Mouse (Mus musculus) C2C12 (cell line): ENCODE measurements around the gene Sidt2. TPM values are rescaled to one million over a fixed set of nuclear protein-coding genes. Genes with fewer than 3 reads are reported as not detected.

Experiments used
- H3K27me3 ChIP-seq: one replicate; pipeline ENCODE4 v1.6.1; 2011; ENCODE audit not compliant: control insufficient read depth, insufficient read depth, insufficient read length
- H3K36me3 ChIP-seq: one replicate; pipeline ENCODE4 v1.6.1; 2011; ENCODE audit not compliant: control insufficient read depth, insufficient read depth
- H3K4me3 ChIP-seq: one replicate; pipeline ENCODE4 v1.5.1; 2011; ENCODE audit warnings: mild to moderate bottlenecking, control low read depth; ENCODE audit not compliant: poor library complexity, insufficient read depth, severe bottlenecking
- H3K79me2 ChIP-seq: one replicate; pipeline ENCODE4 v1.6.1; 2011; ENCODE audit not compliant: control insufficient read depth, insufficient read depth
- H3K79me3 ChIP-seq: one replicate; pipeline ENCODE4 v1.6.1; 2011; ENCODE audit warnings: low read depth, control low read depth
- H3ac ChIP-seq: one replicate; pipeline ENCODE3; 2011; ENCODE audit warnings: low read depth; ENCODE audit not compliant: control insufficient read depth, insufficient read length
- CEBPB ChIP-seq: IDR thresholded peaks from one replicate; pipeline ENCODE4 v1.6.1; 2011; ENCODE audit warnings: low read depth, mild to moderate bottlenecking, control low read depth, moderate library complexity
- CTCF ChIP-seq: IDR thresholded peaks from one replicate; pipeline ENCODE4 v1.5.1; 2011; ENCODE audit not compliant: control insufficient read depth, insufficient read depth, insufficient read length
- FOSL1 ChIP-seq: IDR thresholded peaks from one replicate; pipeline ENCODE4 v1.8.0; 2011; ENCODE audit warnings: mild to moderate bottlenecking, low read length; ENCODE audit not compliant: poor library complexity, insufficient read depth, severe bottlenecking
- MAX ChIP-seq: IDR thresholded peaks from one replicate; pipeline ENCODE4 v1.6.1; 2011; ENCODE audit warnings: mild to moderate bottlenecking, control low read depth
- MYOD1 ChIP-seq: IDR thresholded peaks from one replicate; pipeline ENCODE4 v1.6.1; 2011; ENCODE audit warnings: low read depth; ENCODE audit not compliant: control insufficient read depth, insufficient read length
- MYOG ChIP-seq: IDR thresholded peaks from one replicate; pipeline ENCODE4 v1.6.1; 2011; ENCODE audit not compliant: control insufficient read depth, insufficient read length; ENCODE audit errors: extremely low read depth
- USF1 ChIP-seq: IDR thresholded peaks from one replicate; pipeline ENCODE4 v1.6.1; 2011; ENCODE audit warnings: low read depth, mild to moderate bottlenecking, control low read depth, moderate library complexity
- polyA plus RNA-seq: library from polyadenylated mRNA; unstranded; fragments of >200 nt; fragmentation: generic; extraction: Trizol; gene quantifications from one replicate; pipeline ENCODE4 v1.2.1, GENCODE M21; 2012; ENCODE audit warnings: missing spikeins

The Sidt2 gene
- polyA plus RNA-seq, 1 experiment = 50.2 TPM

DNA sequence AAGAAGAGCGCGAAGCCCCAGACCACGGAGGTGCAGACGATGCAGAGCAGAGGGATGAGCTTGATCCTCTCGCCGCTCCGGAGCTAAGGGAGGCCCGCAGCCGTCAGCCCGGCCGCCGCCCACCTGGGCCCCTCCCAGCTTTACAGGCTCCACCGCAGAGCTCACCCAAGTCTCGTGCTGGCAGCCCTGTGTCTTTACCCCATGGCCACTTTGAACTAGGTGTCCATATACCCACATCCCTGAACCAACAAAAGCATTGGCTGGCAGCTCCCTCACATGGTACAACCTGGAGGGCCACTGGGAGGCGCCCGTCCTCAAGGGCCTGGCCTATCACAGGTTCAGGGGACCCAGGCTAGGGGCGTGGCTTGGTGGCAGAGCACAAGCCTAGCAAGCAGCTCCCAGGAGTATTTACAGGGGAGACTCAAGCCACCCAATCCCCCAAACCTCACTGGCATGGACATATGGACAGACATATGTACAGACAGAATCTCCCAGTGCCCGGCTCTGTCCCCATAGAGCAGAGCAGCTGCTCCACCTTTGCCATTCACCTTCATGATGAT is 13.6 kb downstream of the Sidt2 start:
- no peaks in the 10 kb centered on the region for H3K36me3 ChIP-seq

DNA sequence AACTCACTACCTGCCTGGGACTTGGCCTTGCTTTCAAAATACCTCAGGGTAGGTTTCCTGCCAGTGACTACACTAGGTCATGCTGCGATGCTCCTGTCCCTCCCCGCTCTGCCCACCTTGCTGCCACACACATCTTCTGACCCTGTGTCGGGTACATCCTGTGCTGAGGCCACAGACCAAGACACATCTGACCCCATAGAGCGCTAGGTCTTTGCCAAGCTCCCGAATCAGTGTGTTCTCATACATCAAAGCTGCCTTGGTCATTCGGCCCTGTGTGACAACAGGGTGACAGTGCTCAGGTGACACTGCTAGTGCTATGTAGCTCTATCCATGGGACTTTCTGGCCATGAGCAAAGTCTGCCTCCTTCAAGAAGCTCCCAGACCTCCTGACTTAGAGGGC is 15.3 kb downstream of the Sidt2 start:
- no peaks in the 10 kb centered on the region for H3K36me3 ChIP-seq

More for the DNA sequence above, 13.6 kb downstream of the Sidt2 start:
- no peaks in the 10 kb centered on the region for H3K79me3 ChIP-seq
- no peaks in the 10 kb centered on the region for H3K79me2 ChIP-seq
- H3ac ChIP-seq = no peak overlapping the region
- H3K4me3 ChIP-seq = no peak overlapping the region
- TF ChIP-seq MYOD1 = no peak
- no peak for TF ChIP-seq FOSL1
- H3K27me3 ChIP-seq = no peaks in the 10 kb centered on the region

DNA sequence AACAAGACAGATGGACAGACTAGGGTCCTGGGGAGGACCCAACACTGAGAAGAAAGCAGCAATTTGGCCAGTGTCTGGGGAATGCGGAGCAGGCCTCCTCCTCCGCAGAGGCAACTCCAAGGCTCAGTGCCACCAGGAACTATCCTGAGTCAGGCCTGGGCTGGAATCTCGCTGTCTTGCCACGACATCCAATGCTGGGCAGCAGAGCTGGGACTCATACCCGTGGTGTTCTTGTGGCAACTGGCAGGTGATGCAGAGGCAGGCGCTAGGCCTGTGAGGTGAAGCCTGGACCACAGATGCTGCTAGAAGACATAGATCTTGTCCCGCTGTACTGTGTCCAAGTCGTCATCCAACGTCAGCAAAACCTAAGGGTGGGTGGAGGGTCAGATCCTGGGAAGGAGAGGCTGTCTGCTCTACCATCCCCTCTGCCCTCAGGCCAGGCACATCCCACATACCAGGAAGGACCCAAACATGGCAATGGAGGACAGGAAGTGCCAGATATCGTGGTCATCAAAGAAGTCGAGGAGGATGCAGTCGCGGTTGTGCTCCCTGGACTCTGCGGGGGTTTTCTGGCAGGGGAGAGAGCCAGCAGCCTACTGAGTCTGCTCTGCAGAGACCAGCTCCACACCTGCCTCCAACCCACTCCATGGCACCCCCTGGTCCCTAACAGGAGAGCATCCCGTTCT is 16.0 kb downstream of the Sidt2 start:
- no peaks in the 10 kb centered on the region for H3K79me2 ChIP-seq
- H3K36me3 ChIP-seq = no peaks in the 10 kb centered on the region
- H3ac ChIP-seq = no peak overlapping the region
- no peak for TF ChIP-seq FOSL1
- TF ChIP-seq MYOG = no peak
- no peak for TF ChIP-seq CTCF
- TF ChIP-seq USF1 = no peak
- TF ChIP-seq CEBPB = no peak
- no peak for TF ChIP-seq MYOD1
- no peak for TF ChIP-seq MAX
- no peak overlapping the region for H3K4me3 ChIP-seq
- H3K27me3 ChIP-seq = no peaks in the 10 kb centered on the region
- no peaks in the 10 kb centered on the region for H3K79me3 ChIP-seq

More for the DNA sequence above, 15.3 kb downstream of the Sidt2 start:
- Histone ChIP-seq H3K27me3 (no peaks in the 10 kb centered on the region), H3K79me2 (no peaks in the 10 kb centered on the region), H3K79me3 (no peaks in the 10 kb centered on the region), H3K4me3 (no peak overlapping the region), H3ac (no peak overlapping the region)
- TF ChIP-seq MAX (no peak), MYOG (no peak), USF1 (no peak), CTCF (no peak), CEBPB (no peak), MYOD1 (no peak), FOSL1 (no peak)

DNA sequence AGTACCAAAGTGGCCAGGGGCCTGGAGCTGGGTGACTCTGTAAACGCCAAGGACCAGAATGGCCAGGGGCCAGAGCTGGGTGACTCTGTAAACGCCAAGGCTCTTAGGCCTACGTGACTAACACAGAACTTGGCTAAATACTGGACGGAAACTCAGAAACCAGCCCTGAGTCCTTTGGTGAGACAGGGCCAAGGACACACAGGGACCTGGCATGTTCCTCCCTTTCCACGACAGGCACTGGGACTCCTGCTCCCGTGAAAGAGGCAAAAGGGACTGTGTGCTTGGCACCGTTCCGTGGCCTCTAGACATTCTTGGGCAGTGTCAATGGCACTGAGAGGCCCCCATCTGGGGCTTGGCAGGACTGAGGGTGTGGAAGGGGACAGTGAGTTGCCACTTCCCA is 17.0 kb downstream of the Sidt2 start:
- Histone ChIP-seq H3K4me3 (no peak overlapping the region), H3K79me2 (no peaks in the 10 kb centered on the region), H3ac (no peak overlapping the region), H3K36me3 (no peaks in the 10 kb centered on the region), H3K79me3 (no peaks in the 10 kb centered on the region), H3K27me3 (no peaks in the 10 kb centered on the region)
- TF ChIP-seq MYOD1 = no peak
- no peak for TF ChIP-seq MAX
- no peak for TF ChIP-seq CTCF
- no peak for TF ChIP-seq MYOG
- TF ChIP-seq FOSL1 = no peak
- no peak for TF ChIP-seq USF1
- TF ChIP-seq CEBPB = no peak

DNA sequence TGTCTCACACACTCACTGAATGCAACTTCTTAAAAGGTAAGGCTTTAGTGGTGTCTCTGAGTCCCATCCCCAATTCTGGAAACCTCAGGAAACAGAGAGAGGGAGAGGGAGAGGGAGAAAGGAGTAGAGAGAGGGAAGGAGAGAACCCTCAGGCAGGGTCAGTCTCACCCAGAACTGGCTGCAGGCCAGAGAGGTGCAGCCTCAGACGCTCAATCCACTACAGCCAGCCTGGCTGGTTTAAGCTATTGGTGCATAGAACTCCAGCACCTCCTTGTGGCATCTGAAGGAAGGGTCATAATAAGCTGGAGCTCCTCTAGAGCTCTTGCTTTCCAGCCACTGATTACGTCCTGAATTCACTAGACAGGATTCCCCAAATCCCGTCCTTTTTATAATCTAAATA is 18.2 kb downstream of the Sidt2 start:
- H3K36me3 ChIP-seq = no peaks in the 10 kb centered on the region

DNA sequence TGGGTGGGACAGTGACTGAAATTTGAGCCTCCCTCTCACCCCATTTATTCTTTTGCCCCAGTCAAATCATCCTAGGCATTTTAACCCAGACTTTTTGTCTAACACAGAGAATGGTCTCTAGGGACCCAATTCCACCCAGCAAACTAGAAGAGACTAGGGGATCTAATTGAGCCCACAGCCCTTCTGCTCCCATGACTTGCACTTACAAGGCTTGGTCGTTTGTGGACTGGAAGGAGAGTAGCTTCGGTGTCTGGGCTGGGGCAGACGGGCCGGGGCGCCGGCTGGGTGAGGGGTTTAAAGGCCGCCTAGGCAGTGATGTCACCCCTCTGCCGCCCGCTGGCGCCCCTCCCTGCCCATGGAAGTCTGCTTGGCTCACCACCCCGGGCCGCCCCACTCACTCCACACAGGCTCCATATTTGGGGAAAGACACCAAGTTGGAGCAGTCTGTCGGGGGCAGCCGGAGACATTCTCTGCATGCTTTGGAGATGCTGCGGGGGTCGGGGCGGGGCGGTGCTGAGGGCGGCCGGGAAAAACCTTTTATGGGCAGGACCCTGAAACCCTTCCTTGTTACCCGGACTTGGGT is 19.3 kb downstream of the Sidt2 start, which contains the start of gene Tagln:
TSS of gene Tagln (minus strand) at position 431 of the 583 bp plus-strand sequence.
- peak within 1 kb of the TSS; percentile 18 for H3K4me3 ChIP-seq

More for the DNA sequence above, 18.2 kb downstream of the Sidt2 start:
- H3ac ChIP-seq = no peak overlapping the region
- no peaks in the 10 kb centered on the region for H3K79me2 ChIP-seq
- H3K27me3 ChIP-seq = no peaks in the 10 kb centered on the region
- H3K79me3 ChIP-seq = no peaks in the 10 kb centered on the region
- H3K4me3 ChIP-seq = no peak overlapping the region
- TF ChIP-seq FOSL1 (no peak), CTCF (peak; percentile 50)

More for the DNA sequence above, 19.3 kb downstream of the Sidt2 start, which contains the start of gene Tagln:
- Histone ChIP-seq H3K79me3 (no peaks in the 10 kb centered on the region), H3K27me3 (no peaks in the 10 kb centered on the region), H3K79me2 (no peaks in the 10 kb centered on the region), H3ac (peak within 1 kb of the TSS; percentile 43), H3K36me3 (peaks cover 6% of the 10 kb centered on the region)
- no peak for TF ChIP-seq USF1
